Mouse (Mus musculus) left cerebral cortex, adult 11 months (tissue): ENCODE data around the gene Gm49340.
"Not testable (repeated sequence)": the region's sequence is repeated elsewhere in the genome, so short reads cannot be mapped to it uniquely, and the experiment has no call there.

Experiments used
- DNase-seq: peaks from one replicate; pipeline ENCODE4 v3.0.0; 2022; ENCODE audit warnings: low spot score

The Gm49340 gene

GRCm38 (mm10) chr11:73329442-73329841 is at the start of gene Gm49340, which contains the start of the genes Aspa and Spata22:
Gm49340 (plus strand) TSS chr11:73329741.
Aspa (minus strand) TSS chr11:73329596.
Spata22 (plus strand) TSS chr11:73329741.
- DNase-seq = no peak

- DNase-seq = no peak
Observed at GRCm38 (mm10) chr11:73280710-73281109, 48.8 kb upstream of the Gm49340 start.

- peak; percentile 80 for DNase-seq
Observed at GRCm38 (mm10) chr11:73281528-73282027, 48.0 kb upstream of the Gm49340 start.

- peak; percentile 33 for DNase-seq
Observed at GRCm38 (mm10) chr11:73283369-73283768, 46.2 kb upstream of the Gm49340 start.

GRCm38 (mm10) chr11:73283926-73284325 is 45.6 kb upstream of the Gm49340 start:
- no peak for DNase-seq

- peak; percentile 27 for DNase-seq
Observed at GRCm38 (mm10) chr11:73284351-73284750, 45.2 kb upstream of the Gm49340 start.

GRCm38 (mm10) chr11:73289621-73290020 is 39.9 kb upstream of the Gm49340 start:
- no peak for DNase-seq

GRCm38 (mm10) chr11:73303123-73303522 is 26.4 kb upstream of the Gm49340 start:
- DNase-seq = no peak

GRCm38 (mm10) chr11:73315961-73316360 is 13.6 kb upstream of the Gm49340 start:
- no peak for DNase-seq

GRCm38 (mm10) chr11:73318581-73318980 is 11.0 kb upstream of the Gm49340 start:
- not testable (repeated sequence) for DNase-seq

- DNase-seq = not testable (repeated sequence)
Observed at GRCm38 (mm10) chr11:73321064-73321463, 8.5 kb upstream of the Gm49340 start.

GRCm38 (mm10) chr11:73323906-73324830 is 5.4 kb upstream of the Gm49340 start:
- no peak for DNase-seq

GRCm38 (mm10) chr11:73326485-73326886 is 3.1 kb upstream of the Gm49340 start:
- DNase-seq = no peak

GRCm38 (mm10) chr11:73327361-73327760 is 2.2 kb upstream of the Gm49340 start:
- no peak for DNase-seq

GRCm38 (mm10) chr11:73333357-73333756 is 3.8 kb downstream of the Gm49340 start:
- no peak for DNase-seq

GRCm38 (mm10) chr11:73336919-73337318 is 7.4 kb downstream of the Gm49340 start:
- DNase-seq = no peak

GRCm38 (mm10) chr11:73350483-73350882 is 20.9 kb downstream of the Gm49340 start, which contains the start of gene Olfr20:
Olfr20 (plus strand) TSS chr11:73350783.
- DNase-seq = no peak

- DNase-seq = no peak
Observed at GRCm38 (mm10) chr11:73370946-73371345, 41.4 kb downstream of the Gm49340 start, which contains the start of gene Olfr376. Olfr376 (plus strand) TSS chr11:73371246.

- no peak for DNase-seq
Observed at GRCm38 (mm10) chr11:73395374-73395773, 65.8 kb downstream of the Gm49340 start.

- no peak for DNase-seq
Observed at GRCm38 (mm10) chr11:73399514-73399913, 70.0 kb downstream of the Gm49340 start, which contains the start of gene Olfr1. Olfr1 (minus strand) TSS chr11:73399614.
